Mouse (Mus musculus): ENCODE measurements around the gene Ctu2.

DNA sequence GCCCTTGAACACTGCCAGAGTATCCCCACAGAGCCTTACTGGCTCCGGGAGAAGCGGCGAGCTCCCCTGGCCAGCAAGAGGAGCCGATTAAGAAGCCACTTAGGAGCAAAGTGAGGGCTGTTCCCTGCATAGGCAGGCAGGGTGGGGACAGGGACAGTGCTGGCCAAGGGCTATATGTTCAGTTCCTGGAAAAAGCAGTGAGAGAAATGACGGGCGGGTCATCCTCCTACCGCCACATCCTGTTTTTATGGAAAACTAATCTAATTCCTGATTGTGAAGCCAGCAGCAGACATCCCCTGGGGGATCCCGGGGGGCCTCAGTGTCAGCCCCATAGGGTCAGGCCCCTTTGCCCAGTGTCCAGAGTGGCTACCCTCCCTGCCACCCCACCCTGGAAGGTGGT lies 55.4 kb downstream of the Ctu2 start:
- TF ChIP-seq GATA1 (IDR thresholded peaks at IDR 0.05; ENCODE audit: borderline replicate concordance, low read length) (no peak), FLI1 (IDR thresholded peaks at IDR 0.05; ENCODE audit: low read length) (no peak)

Data from megakaryocyte, embryonic 14.5 days (primary cell).